Mouse (Mus musculus) ES-E14 (cell line): ENCODE measurements at regions not wholly inside any gene's neighbourhood (a gene's known extent, or its start where the extent isn't known, plus 50 kb on each side); places are given as distances from the start of the nearest gene placed in this dataset.

ENCODE experiments used
- CHD2 ChIP-seq: IDR thresholded peaks from 2 replicates; pipeline ENCODE4 v1.6.1; 2014; ENCODE audit warnings: mild to moderate bottlenecking, low read depth, low read length, inconsistent platforms
- MAFK ChIP-seq: IDR thresholded peaks from 2 replicates; pipeline ENCODE4 v1.6.1; 2014; ENCODE audit warnings: mild to moderate bottlenecking, low read depth, low read length, inconsistent platforms; ENCODE audit not compliant: insufficient read depth
- ZC3H11A ChIP-seq: IDR thresholded peaks from 2 replicates; pipeline ENCODE4 v1.6.1; 2012; ENCODE audit warnings: low read depth, mild to moderate bottlenecking, inconsistent platforms, low read length, borderline replicate concordance
- ZNF384 ChIP-seq: IDR thresholded peaks from 2 replicates; pipeline ENCODE4 v1.6.1; 2012; ENCODE audit warnings: low read depth, low read length, inconsistent platforms

DNA sequence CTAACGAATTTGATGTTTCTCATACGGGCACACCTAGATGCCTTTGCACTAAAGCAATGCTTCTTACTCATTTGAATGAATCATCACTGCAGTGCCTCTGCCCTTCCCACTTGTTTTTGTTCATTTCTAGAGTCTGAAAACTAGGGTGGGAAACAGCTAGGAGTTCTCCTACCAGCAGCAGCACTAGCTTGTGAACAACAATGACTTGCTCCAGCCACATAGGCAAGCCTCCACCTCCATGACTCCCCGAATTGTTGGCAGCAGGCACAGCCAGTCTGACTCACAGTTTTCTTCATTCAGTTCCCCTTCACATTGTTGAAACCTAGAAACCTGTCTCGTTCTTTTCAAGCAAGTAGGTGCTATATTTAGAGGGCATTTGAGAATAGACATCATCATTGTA is 57.5 kb upstream of the Arg1 start:
- TF ChIP-seq CHD2 (no peak), MAFK (no peak), ZC3H11A (no peak), ZNF384 (no peak)
